Mouse (Mus musculus) ES-E14 (cell line): ENCODE results near the gene Tex33. TPM values are rescaled to one million over a fixed set of nuclear protein-coding genes. Genes with fewer than 3 reads are reported as not detected.

ENCODE experiments used
- DNase-seq: peaks from one replicate; pipeline ENCODE4 v3.0.0-alpha.2; 2013; ENCODE audit warnings: low read depth, low spot score
- H3K27ac ChIP-seq: 2 replicates; pipeline ENCODE4 v1.5.1; 2012; ENCODE audit warnings: low read depth, mild to moderate bottlenecking, low read length, moderate library complexity, mixed read lengths; ENCODE audit not compliant: poor library complexity, insufficient read depth, severe bottlenecking
- H3K36me3 ChIP-seq: 2 replicates; pipeline ENCODE4 v1.6.1; 2012; ENCODE audit warnings: mild to moderate bottlenecking, low read length, moderate library complexity, mixed read lengths; ENCODE audit not compliant: control insufficient read depth, poor library complexity, insufficient read depth, severe bottlenecking
- H3K4me1 ChIP-seq, 2 experiments: fragments of 150-350 bp in 1 of 2; sonication (generic) in 1 of 2; 2 replicates each; pipeline ENCODE4 v1.6.1; 2012; ENCODE audit warnings: low read length in 2 of 2, mild to moderate bottlenecking in 1 of 2, mixed read lengths in 1 of 2; ENCODE audit not compliant: control insufficient read depth in 2 of 2, insufficient read depth in 2 of 2, poor library complexity in 1 of 2
- H3K4me3 ChIP-seq, 2 experiments: fragments of 150-350 bp in 1 of 2; sonication (generic) in 1 of 2; 2 replicates each; pipeline ENCODE4 v1.5.1; 2012; ENCODE audit warnings: low read length in 2 of 2, low read depth in 1 of 2, mild to moderate bottlenecking in 1 of 2, mixed read lengths in 1 of 2; ENCODE audit not compliant: insufficient read depth in 1 of 2, poor library complexity in 1 of 2, severe bottlenecking in 1 of 2
- H3K9ac ChIP-seq: 2 replicates; pipeline ENCODE4 v1.6.1; 2012; ENCODE audit warnings: low read depth, mild to moderate bottlenecking, low read length, mixed read lengths; ENCODE audit not compliant: poor library complexity, insufficient read depth, severe bottlenecking
- H3K9me3 ChIP-seq: fragments of 150-350 bp; sonication (generic); 2 replicates; pipeline ENCODE4 v1.6.1; 2012; ENCODE audit warnings: low read depth, mild to moderate bottlenecking, low read length; ENCODE audit not compliant: control insufficient read depth, insufficient read depth
- CHD2 ChIP-seq: IDR thresholded peaks from 2 replicates; pipeline ENCODE4 v1.6.1; 2014; ENCODE audit warnings: mild to moderate bottlenecking, low read depth, low read length, inconsistent platforms
- HCFC1 ChIP-seq: IDR thresholded peaks from 2 replicates; pipeline ENCODE4 v1.6.1; 2012; ENCODE audit warnings: low read length, inconsistent platforms, borderline replicate concordance; ENCODE audit not compliant: insufficient read depth
- MAFK ChIP-seq: IDR thresholded peaks from 2 replicates; pipeline ENCODE4 v1.6.1; 2014; ENCODE audit warnings: mild to moderate bottlenecking, low read depth, low read length, inconsistent platforms; ENCODE audit not compliant: insufficient read depth
- ZC3H11A ChIP-seq: IDR thresholded peaks from 2 replicates; pipeline ENCODE4 v1.6.1; 2012; ENCODE audit warnings: low read depth, mild to moderate bottlenecking, inconsistent platforms, low read length, borderline replicate concordance
- ZNF384 ChIP-seq: IDR thresholded peaks from 2 replicates; pipeline ENCODE4 v1.6.1; 2012; ENCODE audit warnings: low read depth, low read length, inconsistent platforms
- in situ Hi-C, 2 experiments: fragments of 600-800 bp; cut with MboI; formaldehyde crosslinking; loops; one replicate each; pipeline ENCODE4 v1.15.1; 2025; ENCODE audit warnings: low sequenced_read_pairs in 2 of 2, inconsistent platforms in 1 of 2; ENCODE audit not compliant: unreplicated experiment in 2 of 2
- total RNA-seq: library from RNA; depleted of rRNA; stranded (reverse); fragments of 300-350 nt; gene quantifications from 2 replicates; pipeline ENCODE4 v1.2.3, GENCODE M21; 2012

Tex33 gene
- total RNA-seq, 1 experiment = not detected

- TF ChIP-seq ZC3H11A (no peak), CHD2 (no peak), HCFC1 (no peak), ZNF384 (no peak), MAFK (no peak)
- Histone ChIP-seq H3K4me1 (peaks cover 0 to 18% of the 10 kb centered on the region in 2 experiments; a peak in 2 of 4 replicates), H3K27ac (no peak overlapping the region)
Measured at GRCm38 (mm10) chr15:78438018-78438394, 42.3 kb upstream of the Tex33 start.

GRCm38 (mm10) chr15:78437237-78438017, 41.7 kb upstream of the Tex33 start:
- Histone ChIP-seq H3K27ac (no peak overlapping the region), H3K36me3 (peaks cover 13% of the 10 kb centered on the region; the same call in 1 of the 2 replicates), H3K4me3 (peak overlapping the region; percentile 28 to 44; a peak in 3 of 4 replicates), H3K4me1 (peaks cover 0 to 18% of the 10 kb centered on the region in 2 experiments; a peak in 2 of 4 replicates), H3K9ac (no peak overlapping the region; the same call in 1 of the 2 replicates), H3K9me3 (no peaks in the 10 kb centered on the region)
- TF ChIP-seq HCFC1 (no peak), CHD2 (no peak), ZNF384 (no peak), ZC3H11A (no peak), MAFK (no peak)
- in situ Hi-C loops = no loop called here
- no peak for DNase-seq

More at GRCm38 (mm10) chr15:78438018-78438394, 42.3 kb upstream of the Tex33 start:
- peaks cover 13% of the 10 kb centered on the region; the same call in 1 of the 2 replicates for H3K36me3 ChIP-seq
- H3K4me3 ChIP-seq = no peak overlapping the region
- H3K9me3 ChIP-seq = no peaks in the 10 kb centered on the region
- in situ Hi-C loops = no loop called here
- no peak overlapping the region for H3K9ac ChIP-seq
- no peak for DNase-seq

- TF ChIP-seq MAFK (no peak), HCFC1 (no peak), ZNF384 (no peak), ZC3H11A (no peak), CHD2 (no peak)
- in situ Hi-C loops = no loop called here
- Histone ChIP-seq H3K4me1 (peaks cover 0 to 19% of the 10 kb centered on the region in 2 experiments; a peak in 2 of 4 replicates), H3K9ac (no peak overlapping the region), H3K9me3 (no peaks in the 10 kb centered on the region), H3K4me3 (peak overlapping the region; percentile 28 to 44; a peak in 3 of 4 replicates), H3K36me3 (peaks cover 13% of the 10 kb centered on the region; the same call in 1 of the 2 replicates), H3K27ac (no peak overlapping the region)
- no peak for DNase-seq
Measured at GRCm38 (mm10) chr15:78436380-78437192, 40.9 kb upstream of the Tex33 start.

GRCm38 (mm10) chr15:78435681-78436080, 40.0 kb upstream of the Tex33 start:
- in situ Hi-C loops = no loop called here
- H3K4me1 ChIP-seq = peaks cover 0 to 20% of the 10 kb centered on the region in 2 experiments; a peak in 2 of 4 replicates
- H3K9ac ChIP-seq = no peak overlapping the region
- no peak for DNase-seq
- no peak overlapping the region for H3K27ac ChIP-seq
- no peak overlapping the region for H3K4me3 ChIP-seq
- no peaks in the 10 kb centered on the region for H3K9me3 ChIP-seq
- TF ChIP-seq ZC3H11A = no peak
- TF ChIP-seq HCFC1 = no peak
- no peak for TF ChIP-seq MAFK
- H3K36me3 ChIP-seq = peaks cover 13% of the 10 kb centered on the region; the same call in 1 of the 2 replicates
